Mouse (Mus musculus): ENCODE data around the gene Samd15. TPM values are rescaled to one million over a fixed set of nuclear protein-coding genes. Genes with fewer than 3 reads are reported as not detected.
A peak's percentile ranks its signal among the peaks of the same experiment; 100 is the strongest.

Gene Samd15
- total and polyA plus RNA-seq, 3 experiments = 1.1 to 3.9 (median 1.8) TPM

- TF ChIP-seq JUN (IDR thresholded peaks at IDR 0.05; ENCODE audit: insufficient read depth, low read depth, low read length) (peak; percentile 90), MAFK (IDR thresholded peaks at IDR 0.05; ENCODE audit: insufficient replicate concordance, low read length) (no peak), USF2 (conservative IDR thresholded peaks at IDR 0.05; ENCODE audit: low read depth, low read length) (no peak), CHD2 (IDR thresholded peaks at IDR 0.05; ENCODE audit: low read length) (0 out of 2 replicates have a peak, but pooled peaks have one; percentile 34), IRF4 (IDR thresholded peaks at IDR 0.05; ENCODE audit: low read depth, low read length) (peak; percentile 94)
Observed at GRCm38 (mm10) chr12:87195069-87195468, 4.5 kb upstream of the Samd15 start (continued).

- peaks cover 59% of the 10 kb centered on the region for H3K79me2 ChIP-seq (replicated peaks; ENCODE audit: control insufficient read depth, extremely low read depth, insufficient read depth, poor library complexity, severe bottlenecking)
- no peaks in the 10 kb centered on the region for H3K9me3 ChIP-seq (replicated peaks; ENCODE audit: low read length)
- peak; percentile 82 for DNase-seq (ENCODE audit: extremely low read depth)
- dilution Hi-C loops (cut with MboI; ENCODE audit: extremely low pct_ligation_motif_present, extremely low pct_unique_long_range_greater_than_20kb, low sequenced_read_pairs) (no loop called here), in situ Hi-C loops (cut with MboI; ENCODE audit: low pct_ligation_motif_present, low pct_unique_long_range_greater_than_20kb, low sequenced_read_pairs) (no loop called here)
- peak overlapping the region; percentile 98 for H3K27ac ChIP-seq (ENCODE audit: insufficient read depth, low read depth)
- no peaks in the 10 kb centered on the region for H3K27me3 ChIP-seq (replicated peaks)
- peak overlapping the region; percentile 46 to 99 (median 96) for H3K4me3 ChIP-seq (replicated peaks in 1 of 3; ENCODE audit: low read depth in 2 of 3, low read length in 2 of 3, poor library complexity in 1 of 3)
- H3K36me3 ChIP-seq (replicated peaks in 1 of 2; ENCODE audit: control insufficient read depth in 1 of 2, insufficient read depth in 1 of 2, low read length in 1 of 2) = peaks cover 0 to 10% of the 10 kb centered on the region in 2 experiments
- peak overlapping the region; percentile 98 for H3K4me2 ChIP-seq (ENCODE audit: insufficient read depth, low read depth, poor library complexity, severe bottlenecking)
- H3K9ac ChIP-seq (ENCODE audit: insufficient read depth, low read depth) = peak overlapping the region; percentile 98; the same call in 1 of the 2 replicates
- H3K4me1 ChIP-seq (ENCODE audit: control insufficient read depth in 1 of 2, insufficient read depth in 2 of 2) = peaks cover 11 to 39% of the 10 kb centered on the region in 2 experiments; a peak in 3 of 4 replicates
- TF ChIP-seq NRF1 (IDR thresholded peaks at IDR 0.05; ENCODE audit: low read depth, low read length) (no peak), ELF1 (IDR thresholded peaks at IDR 0.05; ENCODE audit: low read depth, low read length) (no peak; the same call in 1 of the 2 replicates), NELFE (IDR thresholded peaks at IDR 0.05; ENCODE audit: low read depth, low read length) (no peak), CHD1 (IDR thresholded peaks at IDR 0.05; ENCODE audit: low read depth, low read length) (no peak), SMC3 (IDR thresholded peaks at IDR 0.05; ENCODE audit: low read depth, low read length) (no peak), TBP (conservative IDR thresholded peaks at IDR 0.05; ENCODE audit: low read depth, low read length) (peak; percentile 70; the same call in 1 of the 2 replicates), E2F4 (IDR thresholded peaks at IDR 0.05; ENCODE audit: insufficient replicate concordance, low read depth, low read length) (no peak), ZC3H11A (IDR thresholded peaks at IDR 0.05; ENCODE audit: low read depth, low read length) (no peak), UBTF (IDR thresholded peaks at IDR 0.05; ENCODE audit: low read depth, low read length) (0 out of 2 replicates have a peak, but pooled peaks have one; percentile 65), ETS1 (conservative IDR thresholded peaks at IDR 0.05; ENCODE audit: low read depth, low read length) (peak; percentile 94), JUN (IDR thresholded peaks at IDR 0.05; ENCODE audit: insufficient read depth, low read depth, low read length) (peak; percentile 65; the same call in 1 of the 2 replicates), POLR2A (IDR thresholded peaks at IDR 0.05; ENCODE audit: low read depth, low read length) (peak; percentile 48; the same call in 1 of the 2 replicates), CTCF (conservative IDR thresholded peaks at IDR 0.05 in 1 of 2, IDR thresholded peaks at IDR 0.05 in 1 of 2; ENCODE audit: low read depth in 2 of 2, low read length in 2 of 2) (no peak), RAD21 (IDR thresholded peaks at IDR 0.05; ENCODE audit: low read depth, low read length) (no peak; the same call in 1 of the 2 replicates), SIN3A (IDR thresholded peaks at IDR 0.05; ENCODE audit: low read length) (peak; percentile 88), USF1 (IDR thresholded peaks at IDR 0.05; ENCODE audit: low read depth, low read length) (no peak), ZMIZ1 (IDR thresholded peaks at IDR 0.05; ENCODE audit: low read depth, low read length) (no peak; the same call in 1 of the 2 replicates), MXI1 (IDR thresholded peaks at IDR 0.05; ENCODE audit: low read depth, low read length) (no peak; the same call in 1 of the 2 replicates), ZKSCAN1 (IDR thresholded peaks at IDR 0.05; ENCODE audit: borderline replicate concordance, low read depth, low read length) (no peak; the same call in 1 of the 2 replicates), IRF4 (IDR thresholded peaks at IDR 0.05; ENCODE audit: low read depth, low read length) (peak; percentile 90), ZNF384 (IDR thresholded peaks at IDR 0.05; ENCODE audit: low read depth, low read length) (peak; percentile 100), PAX5 (IDR thresholded peaks at IDR 0.05; ENCODE audit: low read length) (no peak), CHD2 (IDR thresholded peaks at IDR 0.05; ENCODE audit: low read length) (0 out of 2 replicates have a peak, but pooled peaks have one; percentile 13), JUND (conservative IDR thresholded peaks at IDR 0.05; ENCODE audit: low read depth, low read length) (peak; percentile 63), TCF12 (IDR thresholded peaks at IDR 0.05; ENCODE audit: low read depth, low read length) (peak; percentile 97), USF2 (conservative IDR thresholded peaks at IDR 0.05; ENCODE audit: low read depth, low read length) (no peak), GABPA (IDR thresholded peaks at IDR 0.05; ENCODE audit: insufficient replicate concordance, low read depth, low read length) (no peak), BHLHE40 (IDR thresholded peaks at IDR 0.05; ENCODE audit: low read depth, low read length) (peak; percentile 88), EP300 (IDR thresholded peaks at IDR 0.05; ENCODE audit: low read length) (peak; percentile 97), MAFK (IDR thresholded peaks at IDR 0.05; ENCODE audit: insufficient replicate concordance, low read length) (0 out of 2 replicates have a peak, but pooled peaks have one; percentile 72), RCOR1 (conservative IDR thresholded peaks at IDR 0.05; ENCODE audit: low read depth, low read length) (peak; percentile 67; the same call in 1 of the 2 replicates), KAT2A (IDR thresholded peaks at IDR 0.05; ENCODE audit: insufficient replicate concordance, low read length) (no peak), HCFC1 (IDR thresholded peaks at IDR 0.05; ENCODE audit: low read depth, low read length) (peak; percentile 40; the same call in 1 of the 2 replicates), MEF2A (IDR thresholded peaks at IDR 0.05; ENCODE audit: borderline replicate concordance, low read depth, low read length) (peak; percentile 98), MAX (IDR thresholded peaks at IDR 0.05; ENCODE audit: low read length) (no peak), POLR2AphosphoS2 (IDR thresholded peaks at IDR 0.05; ENCODE audit: low read depth, low read length) (no peak)
Observed at GRCm38 (mm10) chr12:87196310-87196709, 3.2 kb upstream of the Samd15 start.

Data from CH12.LX (cell line).